8 mouse cellular contexts compared by ENCODE assay signal in the genomic region with DNA sequence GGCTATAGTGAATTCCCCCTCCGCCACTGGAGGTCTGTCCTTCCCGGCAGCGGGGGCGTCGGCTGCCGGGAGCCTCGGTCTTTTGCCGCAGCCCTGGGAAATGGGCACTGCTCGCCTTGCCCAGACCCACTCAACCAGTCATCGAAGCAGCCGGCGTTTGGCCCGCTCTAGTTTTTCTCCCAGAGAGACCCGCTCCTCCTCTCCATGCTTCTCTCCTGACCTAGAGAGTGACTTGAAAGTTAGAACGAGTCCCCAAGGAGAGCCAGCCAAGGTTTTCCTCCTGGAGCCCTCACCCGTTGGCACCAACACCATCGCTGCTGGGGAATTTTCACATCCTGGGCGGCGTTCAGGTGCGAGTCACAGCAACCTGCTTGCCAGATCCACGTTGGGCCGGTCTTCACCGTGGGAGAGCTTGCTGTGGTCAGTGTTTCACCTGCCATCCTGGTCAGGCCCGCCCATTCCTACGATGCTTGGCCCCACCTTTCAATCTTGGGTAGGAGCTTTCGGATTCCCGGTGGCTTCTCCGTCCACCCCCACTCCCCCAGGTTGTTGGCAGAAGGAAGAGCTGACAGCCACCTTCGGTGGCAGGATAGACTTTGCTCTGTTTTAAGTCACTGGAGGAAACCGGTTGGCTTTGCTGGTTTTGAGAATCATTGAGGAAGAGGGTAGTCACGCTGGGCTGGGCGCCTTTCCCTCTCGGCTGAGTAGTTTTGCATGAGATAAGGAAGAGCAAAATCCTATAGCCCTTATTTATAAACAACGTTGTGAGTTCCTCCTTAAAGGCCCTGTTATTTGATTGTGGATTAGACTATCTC. TPM values are rescaled to one million over a fixed set of nuclear protein-coding genes. Genes with fewer than 3 reads are reported as not detected.
DNase-seq lines count a peak whose midpoint lies in the region; ATAC-seq and TF ChIP-seq lines count a peak whose summit lies in the region.

No protein-coding gene starts in this region.

- DNase-seq in left cerebral cortex, adult 18-20 months (ENCODE audit: low spot score in 2 of 2) = peak; percentile 33 to 44
- no peak for DNase-seq in left cerebral cortex, postnatal 4 days
- DNase-seq in adrenal gland, postnatal 10 days = peak; percentile 63
- peak; percentile 72 for DNase-seq in intestine, embryonic 14.5 days (ENCODE audit: low spot score)
- DNase-seq in liver, adult 2 months (ENCODE audit: extremely low read depth, low read depth, low spot score) = peak; percentile 82
- DNase-seq in natural killer cell, adult 2 months (ENCODE audit: low spot score in 2 of 2) = peak; percentile 7 to 30

- H3K9me3 ChIP-seq in intestine, embryonic 14.5 days (ENCODE audit: control insufficient read depth, low read length) = no peaks in the 10 kb centered on the region

- peaks cover 30% of the 10 kb centered on the region; the same call in 1 of the 2 replicates for H3K79me2 ChIP-seq in liver, adult 2 months (ENCODE audit: control insufficient read depth, insufficient read depth, low read length)

- peaks cover 24% of the 10 kb centered on the region for H3K4me1 ChIP-seq in intestine, embryonic 14.5 days (replicated peaks; ENCODE audit: control insufficient read depth, insufficient read depth, low read length)
- peaks cover 37% of the 10 kb centered on the region for H3K4me1 ChIP-seq in liver, adult 2 months (ENCODE audit: control insufficient read depth, insufficient read depth, low read length)

- H3K4me2 ChIP-seq in intestine, embryonic 14.5 days (ENCODE audit: low read length) = peak overlapping the region; percentile 85

- peak overlapping the region; percentile 72 for H3K9ac ChIP-seq in intestine, embryonic 14.5 days (ENCODE audit: low read length)
- peak overlapping the region; percentile 89 for H3K9ac ChIP-seq in liver, adult 2 months (ENCODE audit: low read depth, low read length)

- no peak; the same call in 1 of the 2 replicates for TF ChIP-seq POLR2A in liver, adult 2 months (IDR thresholded peaks at IDR 0.05; ENCODE audit: extremely low read depth, insufficient read depth, low read length)

- no peak overlapping the region for H3K27ac ChIP-seq in intestine, embryonic 14.5 days (ENCODE audit: low read depth)
- peak overlapping the region; percentile 83 for H3K27ac ChIP-seq in liver, adult 2 months (replicated peaks; ENCODE audit: insufficient read depth, low read depth, low read length)

- ATAC-seq in erythroblast, adult 5-6 weeks (replicated peaks; ENCODE audit: low FRiP score, poor library complexity, severe bottlenecking) = peak; percentile 26
- ATAC-seq in intestine, embryonic 14.5 days (replicated peaks; ENCODE audit: low FRiP score, low TSS enrichment, low read depth) = no peak; the same call in 1 of the 2 replicates
- no peak for ATAC-seq in activated CD4-positive, CD25-positive, alpha-beta regulatory T cell, adult 4 months

- H3K36me3 ChIP-seq in intestine, embryonic 14.5 days (ENCODE audit: control insufficient read depth, insufficient read depth, low read length) = no peaks in the 10 kb centered on the region
- H3K36me3 ChIP-seq in liver, adult 2 months (ENCODE audit: control insufficient read depth, insufficient read depth, low read length) = no peaks in the 10 kb centered on the region

- peak overlapping the region; percentile 65 for H3K4me3 ChIP-seq in intestine, embryonic 14.5 days (ENCODE audit: low read depth, low read length)
- peak overlapping the region; percentile 53 for H3K4me3 ChIP-seq in liver, adult 2 months (ENCODE audit: insufficient read depth, low read depth, low read length)

- H3K27me3 ChIP-seq in intestine, embryonic 14.5 days (replicated peaks; ENCODE audit: control insufficient read depth, insufficient read depth, low read length) = no peaks in the 10 kb centered on the region
- no peaks in the 10 kb centered on the region for H3K27me3 ChIP-seq in liver, adult 2 months (ENCODE audit: control insufficient read depth, insufficient read depth, low read length)

- 2% methylated on average over 34 of the region's 34 CpGs for WGBS in intestine, embryonic 14.5 days
- under 1% methylated on average over 34 of the region's 34 CpGs for WGBS in liver, adult 2 months

- TF ChIP-seq CTCF in liver, adult 2 months (IDR thresholded peaks at IDR 0.05; ENCODE audit: low read depth, low read length) = no peak

- intact Hi-C loops in left cerebral cortex, postnatal 4 days (cut with DNase I) = no loop called here

RNA-seq across cellular contexts. Expression of a gene that starts 0.7 kb away (rescaled TPM):
- 10 to 100 TPM; 43.5 to 48.3 TPM for total RNA-seq in left cerebral cortex, adult 18-20 months (2021)
- 10 to 100 TPM; 23.7 to 25.0 TPM for total RNA-seq in left cerebral cortex, postnatal 4 days (2021)
- 10 to 100 TPM; 48.4 to 53.0 TPM for total RNA-seq in adrenal gland, postnatal 10 days (2021)
- 3.8 and 4.0 TPM in 2 replicates for total RNA-seq in erythroblast, adult 5-6 weeks (2015; ENCODE audit: low replicate concordance)
- 4.2 TPM in 2 replicates for total RNA-seq in erythroblast, adult 5-6 weeks (2017; ENCODE audit: low replicate concordance)
- polyA plus RNA-seq in intestine, embryonic 14.5 days (2014; fragmentation: Nextera tagmentation; extraction: Ambion mirVana) = 22.5 and 23.8 TPM in 2 replicates
- 6.5 and 10.8 TPM in 2 replicates for total RNA-seq in liver, adult 2 months (2014; rRNA removed)
- polyA plus RNA-seq in liver, adult 2 months (2012; rRNA removed) = 22.5 and 22.9 TPM in 2 replicates
- 10 to 100 TPM; 15.5 to 20.4 TPM for polyA plus RNA-seq in activated CD4-positive, CD25-positive, alpha-beta regulatory T cell, adult 4 months (2017; shearing (Covaris generic))

RNA-seq across cellular contexts. Expression of a gene that starts 8.0 kb away (rescaled TPM):
- 10 to 100 TPM; 12.2 to 17.6 TPM for total RNA-seq in left cerebral cortex, adult 18-20 months (2021)
- 10 to 100 TPM; 23.9 to 25.3 TPM for total RNA-seq in left cerebral cortex, postnatal 4 days (2021)
- 10 to 100 TPM; 18.2 to 23.2 TPM for total RNA-seq in adrenal gland, postnatal 10 days (2021)
- 5.6 and 14.0 TPM in 2 replicates for total RNA-seq in erythroblast, adult 5-6 weeks (2015; ENCODE audit: low replicate concordance)
- total RNA-seq in erythroblast, adult 5-6 weeks (2017; ENCODE audit: low replicate concordance) = 2.0 and 6.5 TPM in 2 replicates
- polyA plus RNA-seq in intestine, embryonic 14.5 days (2014; fragmentation: Nextera tagmentation; extraction: Ambion mirVana) = 55.6 and 58.5 TPM in 2 replicates
- total RNA-seq in liver, adult 2 months (2014; rRNA removed) = 20.0 and 30.0 TPM in 2 replicates
- 28.4 TPM in 2 replicates for polyA plus RNA-seq in liver, adult 2 months (2012; rRNA removed)
- polyA plus RNA-seq in activated CD4-positive, CD25-positive, alpha-beta regulatory T cell, adult 4 months (2017; shearing (Covaris generic)) = 10 to 100 TPM; 67.3 to 70.5 TPM

RNA-seq across cellular contexts. Expression of a gene that starts 43.1 kb away (rescaled TPM):
- total RNA-seq in left cerebral cortex, adult 18-20 months (2021) = 1 to 10 TPM; 2.4 to 2.9 TPM
- total RNA-seq in left cerebral cortex, postnatal 4 days (2021) = 1 to 10 TPM; 6.3 to 7.2 TPM
- 10 to 100 TPM; 36.3 to 41.2 TPM for total RNA-seq in adrenal gland, postnatal 10 days (2021)
- not detected in 2 replicates for total RNA-seq in erythroblast, adult 5-6 weeks (2015; ENCODE audit: low replicate concordance)
- total RNA-seq in erythroblast, adult 5-6 weeks (2017; ENCODE audit: low replicate concordance) = not detected in 2 replicates
- polyA plus RNA-seq in intestine, embryonic 14.5 days (2014; fragmentation: Nextera tagmentation; extraction: Ambion mirVana) = 61.0 and 63.2 TPM in 2 replicates
- total RNA-seq in liver, adult 2 months (2014; rRNA removed) = 8.0 and 9.5 TPM in 2 replicates
- polyA plus RNA-seq in liver, adult 2 months (2012; rRNA removed) = 15.8 and 18.1 TPM in 2 replicates
- polyA plus RNA-seq in activated CD4-positive, CD25-positive, alpha-beta regulatory T cell, adult 4 months (2017; shearing (Covaris generic)) = 10 to 100 TPM; 18.8 to 19.0 TPM

RNA-seq across cellular contexts. Expression of a gene that starts 46.1 kb away (rescaled TPM):
- 10 to 100 TPM; 54.5 TPM for total RNA-seq in left cerebral cortex, adult 18-20 months (2021)
- 10 to 100 TPM; 35.3 to 37.9 TPM for total RNA-seq in left cerebral cortex, postnatal 4 days (2021)
- 10 to 100 TPM in 1 of 2 experiments, 1 to 10 TPM in 1; 8.2 to 11.2 TPM for total RNA-seq in adrenal gland, postnatal 10 days (2021)
- total RNA-seq in erythroblast, adult 5-6 weeks (2015; ENCODE audit: low replicate concordance) = 1.2 and 3.3 TPM in 2 replicates
- total RNA-seq in erythroblast, adult 5-6 weeks (2017; ENCODE audit: low replicate concordance) = 2.0 and 5.8 TPM in 2 replicates
- polyA plus RNA-seq in intestine, embryonic 14.5 days (2014; fragmentation: Nextera tagmentation; extraction: Ambion mirVana) = 12.1 and 13.5 TPM in 2 replicates
- 0.37 and 0.74 TPM in 2 replicates for total RNA-seq in liver, adult 2 months (2014; rRNA removed)
- polyA plus RNA-seq in liver, adult 2 months (2012; rRNA removed) = 0.20 TPM in 1 of 2 replicates, not detected in the other
- polyA plus RNA-seq in activated CD4-positive, CD25-positive, alpha-beta regulatory T cell, adult 4 months (2017; shearing (Covaris generic)) = under 1 TPM; 0.47 to 0.69 TPM

RNA-seq across cellular contexts. Expression of a gene that starts 57.7 kb away (rescaled TPM):
- total RNA-seq in left cerebral cortex, adult 18-20 months (2021) = 10 to 100 TPM; 43.7 to 52.4 TPM
- 10 to 100 TPM; 52.3 to 60.6 TPM for total RNA-seq in left cerebral cortex, postnatal 4 days (2021)
- total RNA-seq in adrenal gland, postnatal 10 days (2021) = 10 to 100 TPM; 72.3 to 78.8 TPM
- total RNA-seq in erythroblast, adult 5-6 weeks (2015; ENCODE audit: low replicate concordance) = 28.2 and 37.1 TPM in 2 replicates
- 3.9 and 14.2 TPM in 2 replicates for total RNA-seq in erythroblast, adult 5-6 weeks (2017; ENCODE audit: low replicate concordance)
- polyA plus RNA-seq in intestine, embryonic 14.5 days (2014; fragmentation: Nextera tagmentation; extraction: Ambion mirVana) = 148 and 151 TPM in 2 replicates
- total RNA-seq in liver, adult 2 months (2014; rRNA removed) = 31.0 and 31.8 TPM in 2 replicates
- 31.0 and 35.7 TPM in 2 replicates for polyA plus RNA-seq in liver, adult 2 months (2012; rRNA removed)
- 10 to 100 TPM; 63.7 to 77.4 TPM for polyA plus RNA-seq in activated CD4-positive, CD25-positive, alpha-beta regulatory T cell, adult 4 months (2017; shearing (Covaris generic))
